Mouse (Mus musculus) MEL (cell line): Measurements from ENCODE around the gene Radil.

ENCODE experiments used
- CTCF ChIP-seq, 3 experiments: IDR thresholded peaks in 2 of 3; conservative IDR thresholded peaks in 1 of 3; 2 replicates each; pipeline ENCODE4 v1.5.1; 2011 to 2012; ENCODE audit warnings: low read length in 3 of 3, low read depth in 2 of 3, mild to moderate bottlenecking in 2 of 3, improper control_type of control experiment in 1 of 3, inconsistent platforms in 1 of 3, mixed read lengths in 1 of 3, moderate library complexity in 1 of 3; ENCODE audit not compliant: control insufficient read depth in 1 of 3, insufficient read depth in 1 of 3, poor library complexity in 1 of 3, severe bottlenecking in 1 of 3
- EP300 ChIP-seq, 2 experiments: IDR thresholded peaks; 2 replicates each; pipeline ENCODE4 v1.6.1; 2011; ENCODE audit warnings: improper control_type of control experiment in 2 of 2, low read length in 2 of 2, low read depth in 1 of 2, mild to moderate bottlenecking in 1 of 2
- GATA1 ChIP-seq: IDR thresholded peaks from 2 replicates; pipeline ENCODE4 v1.6.1; 2011; ENCODE audit warnings: low read depth, low read length, improper control_type of control experiment
- MAX ChIP-seq: IDR thresholded peaks from 2 replicates; pipeline ENCODE4 v1.6.1; 2011; ENCODE audit warnings: low read length, improper control_type of control experiment
- MEF2A ChIP-seq: IDR thresholded peaks from 2 replicates; pipeline ENCODE4 v1.6.1; 2014; ENCODE audit warnings: low read depth, mild to moderate bottlenecking, inconsistent platforms, low read length, improper control_type of control experiment; ENCODE audit not compliant: poor library complexity, insufficient replicate concordance, severe bottlenecking; ENCODE audit errors: extremely low read depth
- MYC ChIP-seq: IDR thresholded peaks from 2 replicates; pipeline ENCODE4 v1.6.1; 2011; ENCODE audit warnings: low read depth, mild to moderate bottlenecking, low read length, improper control_type of control experiment, moderate library complexity
- POLR2A ChIP-seq, 2 experiments: IDR thresholded peaks; 2 replicates each; pipeline ENCODE4 v1.6.1; 2011 to 2012; ENCODE audit warnings: low read length in 2 of 2, mild to moderate bottlenecking in 2 of 2, control low read depth in 1 of 2, improper control_type of control experiment in 1 of 2, low read depth in 1 of 2, moderate library complexity in 1 of 2; ENCODE audit not compliant: control insufficient read depth in 1 of 2, insufficient read depth in 1 of 2, poor library complexity in 1 of 2
- SMC3 ChIP-seq: IDR thresholded peaks from 2 replicates; pipeline ENCODE4 v1.6.1; 2011; ENCODE audit warnings: low read depth, low read length, improper control_type of control experiment
- TAL1 ChIP-seq: IDR thresholded peaks from 2 replicates; pipeline ENCODE4 v1.6.1; 2012; ENCODE audit warnings: mild to moderate bottlenecking, inconsistent platforms, low read length, moderate library complexity, mixed read lengths
- ZMIZ1 ChIP-seq: IDR thresholded peaks from 2 replicates; pipeline ENCODE4 v1.6.1; 2012; ENCODE audit warnings: low read depth, mild to moderate bottlenecking, inconsistent platforms, low read length, improper control_type of control experiment, moderate library complexity

DNA sequence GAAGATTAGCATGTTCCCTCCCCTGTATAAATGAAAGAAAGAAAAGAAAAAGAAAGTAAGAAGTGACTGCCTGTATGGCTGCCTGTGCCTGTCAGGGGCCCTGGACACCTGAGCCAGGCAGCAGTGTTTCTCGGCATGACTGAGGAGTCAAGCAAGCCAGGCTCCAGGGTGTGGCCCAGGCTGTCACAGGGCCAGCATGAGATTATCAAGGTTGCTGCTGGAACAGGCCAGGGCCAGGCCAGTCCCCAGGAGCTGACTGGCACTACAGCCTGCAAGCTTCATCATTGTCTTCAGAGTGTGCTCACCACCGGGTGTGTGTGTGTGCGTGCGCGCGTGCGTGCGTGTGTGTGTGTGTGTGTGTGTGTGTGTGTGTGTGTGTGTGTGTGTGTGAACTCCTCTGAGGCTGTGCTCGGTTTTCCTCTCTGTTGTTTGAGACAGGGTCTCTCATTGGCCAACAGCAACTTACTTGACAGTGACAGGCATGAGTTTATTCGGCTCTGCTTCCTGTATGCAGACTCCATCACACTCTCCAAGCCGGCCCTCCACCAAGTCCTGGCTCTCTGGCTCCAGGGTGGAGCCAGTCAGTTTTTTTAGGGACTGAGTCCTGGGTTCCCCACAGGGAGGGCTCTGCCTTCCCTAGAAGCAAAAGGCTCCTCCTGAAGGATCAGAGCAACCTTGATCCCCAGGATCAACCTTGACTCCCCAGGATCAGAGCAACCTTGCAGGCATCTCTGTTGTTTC lies 105.9 kb downstream of the Radil start:
- TF ChIP-seq CTCF (IDR thresholded peaks at IDR 0.05 in 2 of 3, conservative IDR thresholded peaks at IDR 0.05 in 1 of 3; ENCODE audit: control insufficient read depth in 1 of 3, insufficient read depth in 1 of 3, low read depth in 2 of 3, low read length in 3 of 3, poor library complexity in 1 of 3, severe bottlenecking in 1 of 3) (no peak), POLR2A (IDR thresholded peaks at IDR 0.05; ENCODE audit: control insufficient read depth in 1 of 2, insufficient read depth in 1 of 2, low read depth in 1 of 2, low read length in 2 of 2, poor library complexity in 1 of 2) (no peak), SMC3 (no peak), MYC (no peak), MAX (no peak), TAL1 (no peak), MEF2A (no peak), ZMIZ1 (no peak), GATA1 (no peak), EP300 (IDR thresholded peaks at IDR 0.05; ENCODE audit: low read depth in 1 of 2, low read length in 2 of 2) (no peak)
